Mouse (Mus musculus): Measurements from ENCODE around the gene Pard3.

Gene Pard3

GRCm38 (mm10) chr8:127464300-127464699 lies 400.6 kb downstream of the Pard3 start:
- no peak for DNase-seq (ENCODE audit: extremely low spot score, low read depth, low spot score)

DNA sequence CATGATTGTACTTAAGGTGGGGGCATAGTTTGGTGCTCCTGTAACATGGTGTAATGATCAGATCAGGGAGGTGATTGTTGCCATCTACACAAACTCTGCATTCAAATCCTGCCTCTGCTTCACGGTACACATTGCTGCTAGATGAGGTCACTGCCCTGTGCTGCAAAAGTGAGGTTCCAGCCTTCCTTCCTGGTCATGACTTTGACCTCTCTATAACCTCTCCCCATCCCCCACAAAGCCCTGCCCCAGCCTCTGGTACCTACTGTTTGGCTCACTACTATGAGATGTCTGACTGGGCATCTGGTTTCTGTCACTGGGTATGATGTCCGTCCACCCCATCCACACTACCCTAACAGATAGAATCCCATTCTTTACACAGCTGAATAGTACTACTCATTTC lies 408.5 kb downstream of the Pard3 start:
- no peak for DNase-seq (ENCODE audit: extremely low spot score, low read depth, low spot score)

GRCm38 (mm10) chr8:127480003-127480402 lies 416.3 kb downstream of the Pard3 start:
- DNase-seq (ENCODE audit: extremely low spot score, low read depth, low spot score): no peak

DNA sequence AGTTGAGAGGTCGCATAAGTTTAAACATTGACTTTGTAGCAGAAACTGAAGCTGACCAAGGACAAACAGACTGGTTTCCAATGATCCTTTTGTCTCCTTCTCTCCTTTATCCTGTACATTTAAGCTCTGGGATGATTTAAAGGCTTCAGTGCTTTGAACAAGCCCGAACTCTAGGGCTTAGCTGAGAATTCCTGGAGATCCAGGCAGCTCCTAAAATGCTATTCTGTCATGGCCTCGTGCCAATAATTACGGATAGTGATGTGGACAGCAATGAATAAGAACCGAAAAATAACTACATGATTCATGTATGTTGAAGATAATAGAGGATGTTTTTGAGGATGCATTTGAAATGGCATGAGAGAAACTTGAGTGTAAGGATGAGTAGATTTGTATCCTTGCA lies 421.9 kb downstream of the Pard3 start:
- DNase-seq (ENCODE audit: extremely low spot score, low read depth, low spot score): no peak

- no peak for DNase-seq (ENCODE audit: extremely low spot score, low read depth, low spot score)
Measured at GRCm38 (mm10) chr8:127491963-127492362, 428.3 kb downstream of the Pard3 start.

DNA sequence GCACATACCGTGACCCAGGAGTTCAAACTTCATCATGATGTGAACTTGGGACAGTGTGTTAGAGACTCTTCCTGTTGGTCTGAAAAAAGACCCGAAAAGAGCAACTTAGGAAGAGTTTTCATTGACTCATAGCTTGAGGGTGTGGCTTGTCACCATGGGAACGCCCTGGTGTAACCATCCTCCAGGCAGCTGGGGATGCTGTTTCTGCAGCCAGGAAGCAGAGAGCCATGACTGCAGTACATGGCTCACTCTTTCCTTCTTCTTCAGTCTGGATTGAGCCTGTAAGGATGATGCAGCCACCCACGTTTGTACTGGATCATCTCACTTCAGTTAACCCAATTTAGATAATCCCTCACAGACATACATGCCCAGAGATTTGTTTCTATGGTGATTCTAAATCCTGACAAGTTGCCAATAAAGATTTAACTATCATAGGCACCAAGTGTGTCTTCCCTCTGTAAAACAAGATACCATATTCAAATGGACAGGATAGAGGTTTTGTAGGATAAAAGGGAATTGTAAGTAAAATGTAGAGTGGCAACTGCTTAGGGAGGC lies 431.6 kb downstream of the Pard3 start:
- no peak for DNase-seq (ENCODE audit: extremely low spot score, low read depth, low spot score)

DNA sequence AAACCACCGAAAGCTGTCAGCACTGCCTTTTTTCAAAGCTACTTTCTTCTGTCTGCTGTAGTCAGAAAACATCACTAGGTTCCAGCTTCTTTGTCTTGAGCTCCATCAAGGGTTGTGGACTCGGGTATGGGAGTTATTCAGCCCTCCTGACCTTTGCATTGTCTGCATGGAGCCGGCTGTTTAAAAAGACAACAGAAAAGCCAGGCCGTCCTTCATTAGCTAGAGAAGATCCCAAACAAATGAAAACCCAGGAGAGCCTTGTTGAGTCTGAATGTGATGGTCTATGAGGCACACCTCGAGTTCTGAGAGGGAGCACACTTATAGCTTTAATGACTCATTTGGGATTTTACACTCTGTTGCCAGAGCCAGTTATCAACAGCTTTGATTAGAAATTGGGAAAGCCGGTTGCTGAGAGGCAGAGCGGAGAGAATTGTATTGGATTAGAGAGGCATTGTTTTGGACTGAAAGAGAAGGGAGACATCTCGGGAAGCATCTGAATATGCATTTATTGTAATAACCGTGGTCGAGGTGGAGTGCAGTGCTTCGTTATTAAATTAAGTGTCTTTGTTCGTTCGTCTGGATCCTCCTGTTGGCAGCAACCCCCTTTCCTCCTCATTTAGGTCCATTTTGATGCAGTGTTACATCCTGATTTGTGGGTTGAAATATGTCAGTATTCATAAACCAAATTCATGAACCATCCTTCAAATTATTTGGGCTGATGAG lies 435.5 kb downstream of the Pard3 start:
- no peak for DNase-seq (ENCODE audit: extremely low spot score, low read depth, low spot score)

- no peak for DNase-seq (ENCODE audit: extremely low spot score, low read depth, low spot score)
Measured at GRCm38 (mm10) chr8:127499720-127500114, 436.0 kb downstream of the Pard3 start.

DNA sequence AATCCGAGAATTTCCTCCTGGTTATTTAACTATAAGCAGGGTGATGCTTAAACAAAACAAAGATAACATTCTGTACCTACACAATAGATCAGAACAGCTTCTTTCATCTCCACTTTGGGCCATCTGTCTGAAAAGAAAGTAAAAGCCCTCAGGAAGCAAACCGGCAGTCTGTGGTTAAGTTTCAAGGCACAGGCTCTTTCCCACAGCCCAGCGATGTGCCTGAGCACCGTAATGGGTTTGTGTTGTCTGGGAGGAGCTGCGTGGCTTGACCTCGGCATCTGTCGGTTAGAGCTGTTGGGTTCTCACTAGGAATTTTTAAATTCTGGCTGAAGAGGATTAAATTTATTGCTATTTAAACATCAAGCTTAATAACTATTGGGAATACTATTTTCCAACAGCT lies 436.5 kb downstream of the Pard3 start:
- DNase-seq (ENCODE audit: extremely low spot score, low read depth, low spot score): no peak

DNA sequence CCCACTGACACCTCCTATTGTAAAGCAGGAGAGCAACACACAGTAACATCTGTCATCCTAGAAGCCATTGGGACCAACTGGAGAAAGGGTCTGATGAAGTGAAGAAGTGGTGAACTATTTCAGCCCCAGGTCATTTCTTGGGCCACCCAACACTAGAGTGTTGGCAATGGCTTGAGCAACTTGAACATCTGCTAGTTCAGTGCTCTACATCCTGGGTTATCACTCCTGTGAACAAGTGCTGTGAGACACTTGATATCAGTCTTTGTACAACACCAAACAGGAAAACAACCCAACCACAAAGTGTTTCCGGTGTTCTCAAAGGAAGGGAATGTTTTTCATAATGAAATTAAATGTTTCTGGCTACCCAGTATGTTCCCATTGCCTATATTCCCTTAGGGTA lies 438.1 kb downstream of the Pard3 start:
- no peak for DNase-seq (ENCODE audit: extremely low spot score, low read depth, low spot score)

- no peak for DNase-seq (ENCODE audit: extremely low spot score, low read depth, low spot score)
Measured at GRCm38 (mm10) chr8:127505286-127505685, 441.6 kb downstream of the Pard3 start.

GRCm38 (mm10) chr8:127506336-127506735 lies 442.6 kb downstream of the Pard3 start:
- DNase-seq (ENCODE audit: extremely low spot score, low read depth, low spot score): no peak

GRCm38 (mm10) chr8:127511341-127511740 lies 447.6 kb downstream of the Pard3 start:
- DNase-seq (ENCODE audit: extremely low spot score, low read depth, low spot score): no peak

DNA sequence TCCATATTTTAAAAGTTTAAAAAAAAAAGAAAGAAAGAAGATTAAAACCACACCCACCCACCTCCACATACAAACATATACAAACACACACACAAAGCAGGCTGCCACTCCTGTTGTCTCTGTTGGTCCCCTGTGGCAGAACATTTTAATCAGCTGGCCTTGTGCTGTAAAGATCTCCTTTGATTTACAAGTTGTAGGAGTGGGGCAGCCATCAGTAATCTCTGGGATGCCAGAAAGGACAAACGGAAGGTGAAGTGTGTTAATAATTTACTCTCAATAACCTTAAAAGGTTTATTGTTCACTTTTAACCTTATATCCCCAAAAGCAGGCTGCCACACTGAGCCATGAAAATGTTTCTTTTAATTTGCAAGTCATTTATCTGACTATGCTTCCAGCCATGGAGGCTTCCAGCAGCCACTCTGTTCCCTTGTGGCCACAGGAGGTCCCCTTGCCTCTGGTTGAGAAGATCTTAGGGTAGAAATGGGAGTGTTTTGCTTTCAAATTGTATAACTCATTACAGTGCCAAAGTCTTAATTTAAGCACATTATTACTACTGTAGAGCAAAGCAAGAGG lies 448.4 kb downstream of the Pard3 start:
- DNase-seq (ENCODE audit: extremely low spot score, low read depth, low spot score): no peak

DNA sequence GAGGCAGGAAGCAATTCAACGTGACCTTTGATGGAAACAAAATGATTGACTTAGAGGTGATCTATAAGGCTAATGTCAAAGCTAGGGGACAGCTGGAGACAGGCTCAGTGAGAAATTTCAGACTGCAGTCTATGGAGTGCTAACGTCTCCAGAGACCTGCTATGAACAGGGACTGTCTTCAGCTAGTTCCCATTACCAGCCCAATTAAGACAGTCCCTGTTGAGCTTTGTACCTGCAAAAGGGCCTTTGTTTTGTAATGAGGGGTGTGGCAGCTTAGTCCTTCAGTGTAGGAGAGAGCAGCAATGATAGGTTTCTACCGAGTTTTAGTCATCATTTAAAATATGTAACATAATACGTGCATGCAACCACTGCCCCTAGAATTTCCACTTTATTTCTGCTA lies 448.9 kb downstream of the Pard3 start:
- DNase-seq (ENCODE audit: extremely low spot score, low read depth, low spot score): no peak

DNA sequence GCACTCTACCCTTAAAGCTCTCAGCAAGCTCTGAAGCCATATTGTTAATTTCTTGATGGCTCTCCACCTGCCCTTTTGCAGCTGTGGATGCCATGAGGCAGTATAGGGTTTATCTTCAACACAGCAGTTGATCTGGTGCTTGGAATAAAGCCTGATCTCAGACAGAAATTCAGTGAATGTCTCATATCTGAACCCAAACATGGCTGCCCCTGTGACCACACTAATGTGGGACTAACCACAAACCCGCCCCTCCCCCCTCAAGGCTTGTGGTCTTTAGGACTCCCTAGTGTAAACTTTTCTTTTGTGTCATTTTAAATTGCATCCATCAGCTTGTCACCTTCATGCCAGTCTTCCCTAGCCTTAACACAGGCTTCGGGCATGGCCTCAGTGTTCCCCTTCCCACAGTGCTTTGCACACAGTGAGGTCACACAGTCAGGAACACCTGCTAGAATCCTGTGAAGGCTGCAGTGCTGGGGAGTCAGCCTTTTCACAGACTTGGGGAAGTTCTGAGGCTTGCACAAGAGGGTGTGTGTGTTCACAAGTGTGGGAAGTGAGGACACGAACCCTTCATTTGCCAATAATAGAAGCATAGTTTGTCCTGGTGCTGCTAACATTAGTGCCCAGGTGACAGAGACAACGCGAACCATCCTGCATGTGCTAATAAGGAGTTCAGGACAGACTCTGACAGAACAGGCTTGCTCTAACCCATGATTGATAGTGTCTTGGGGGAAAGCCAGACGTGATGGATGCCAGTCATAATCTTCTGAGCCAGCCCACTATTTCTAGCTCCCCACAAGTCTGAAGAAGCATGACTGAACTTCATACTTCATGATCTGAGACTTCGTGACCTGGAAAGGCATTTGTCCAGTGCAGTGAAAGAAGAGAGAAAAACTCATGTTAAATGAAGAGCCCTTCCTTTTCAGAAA lies 451.4 kb downstream of the Pard3 start:
- DNase-seq (ENCODE audit: extremely low spot score, low read depth, low spot score): no peak

DNA sequence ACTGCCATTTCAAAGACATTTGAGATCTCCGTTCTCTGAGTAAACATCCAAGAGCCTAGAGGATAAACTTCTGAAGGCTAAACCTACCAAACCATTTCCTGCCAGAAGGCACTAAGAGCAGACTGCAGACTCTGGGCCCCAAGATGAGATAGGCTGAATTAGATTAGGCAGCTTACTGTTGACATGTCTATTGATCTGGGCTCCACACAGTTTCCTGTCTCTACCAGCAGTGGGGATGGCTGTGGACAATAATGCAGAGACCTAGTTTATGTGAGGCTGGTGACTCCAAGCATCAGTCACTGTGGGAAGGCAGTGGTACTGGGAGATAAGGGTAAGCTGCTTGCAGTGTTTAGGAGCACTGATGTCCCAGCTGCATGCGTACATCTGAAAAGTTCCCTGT lies 452.4 kb downstream of the Pard3 start:
- DNase-seq (ENCODE audit: extremely low spot score, low read depth, low spot score): no peak

GRCm38 (mm10) chr8:127525673-127526072 lies 462.0 kb downstream of the Pard3 start:
- DNase-seq (ENCODE audit: extremely low spot score, low read depth, low spot score): no peak

DNA sequence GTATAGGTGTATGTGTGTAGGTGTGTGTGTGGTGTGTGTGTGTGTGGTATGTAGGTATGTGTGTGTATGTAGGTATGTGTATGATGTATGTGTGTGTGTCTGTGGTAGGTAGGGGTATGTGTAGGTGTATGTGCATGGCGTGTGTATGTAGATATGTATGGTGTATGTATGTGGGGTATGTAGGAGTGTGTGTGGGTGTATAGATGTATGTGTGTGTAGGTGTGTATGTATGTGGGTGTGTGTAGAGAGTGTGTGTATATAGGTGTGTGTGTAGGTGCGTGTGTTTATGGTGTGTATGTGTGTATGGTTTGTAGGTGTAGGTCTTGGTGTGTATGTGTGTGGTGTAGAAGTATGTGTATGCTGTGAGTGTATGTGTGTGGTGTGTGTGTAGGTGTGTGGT lies 464.6 kb downstream of the Pard3 start:
- no peak for DNase-seq (ENCODE audit: extremely low spot score, low read depth, low spot score)

DNA sequence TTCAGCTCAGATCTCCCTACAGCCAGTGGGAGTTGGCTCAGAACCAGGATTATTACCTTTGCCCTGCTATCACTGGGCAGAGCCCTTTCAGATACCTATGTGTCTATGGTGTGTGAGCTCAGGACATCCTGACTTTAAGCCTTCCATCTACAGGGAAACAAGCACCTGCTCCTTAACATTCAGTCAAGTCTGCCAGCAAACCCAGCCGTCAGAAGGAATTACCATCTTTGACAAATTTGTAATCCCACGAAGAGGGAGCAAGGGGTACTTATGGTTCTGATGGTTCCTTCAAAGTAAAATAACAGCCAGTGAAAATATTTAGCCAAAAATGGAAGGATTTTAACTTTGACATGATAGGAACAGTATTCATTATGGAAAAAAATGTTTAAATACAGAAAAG lies 466.1 kb downstream of the Pard3 start:
- DNase-seq (ENCODE audit: extremely low spot score, low read depth, low spot score): no peak

DNA sequence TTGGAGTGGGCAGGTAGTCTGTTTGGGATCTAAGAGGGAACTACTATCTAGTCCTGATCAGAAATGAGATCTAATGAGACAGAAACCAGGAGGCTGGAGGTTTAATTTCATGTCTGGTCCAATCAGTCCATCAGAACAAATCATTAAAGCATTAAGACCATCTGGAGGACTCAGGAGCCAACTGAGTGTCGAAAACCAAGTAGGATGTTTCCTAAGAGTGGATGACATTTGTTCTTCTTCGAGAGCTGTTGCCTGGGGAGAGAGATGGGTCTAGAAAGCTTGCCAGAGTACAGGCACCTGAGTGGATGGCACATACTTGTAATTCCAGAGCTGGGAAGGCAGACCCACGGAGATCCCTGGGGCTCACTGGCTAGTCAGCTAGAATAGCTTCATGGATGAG lies 468.2 kb downstream of the Pard3 start:
- DNase-seq (ENCODE audit: extremely low spot score, low read depth, low spot score): no peak

DNA sequence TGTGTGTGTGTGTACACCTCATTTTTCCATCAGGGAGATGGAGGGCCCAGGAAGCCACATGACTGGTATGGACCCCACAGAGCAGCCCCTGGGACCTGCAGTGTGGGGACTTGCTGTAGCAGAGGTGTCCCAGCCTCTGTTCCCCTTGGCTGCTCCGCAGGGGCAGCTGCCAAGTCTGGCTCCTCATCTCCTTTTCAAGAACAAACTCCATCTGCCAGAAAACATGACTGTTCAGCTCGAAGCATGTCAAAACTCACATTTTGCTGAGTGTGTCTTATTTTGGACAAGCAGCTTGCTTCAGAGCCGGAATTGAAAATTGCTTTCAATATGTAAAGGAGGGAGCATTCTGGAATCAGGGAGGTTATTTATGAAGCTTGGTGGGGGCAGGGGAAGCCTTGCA lies 471.1 kb downstream of the Pard3 start:
- no peak for DNase-seq (ENCODE audit: extremely low spot score, low read depth, low spot score)

Data from hindlimb bud, embryonic 11.5 days (tissue).